Mouse (Mus musculus) bone marrow macrophage, adult 2 months (primary cell): ENCODE results near the gene AU021092.

Source experiments
- CTCF ChIP-seq: IDR thresholded peaks from 2 replicates; pipeline ENCODE4 v1.5.1; 2012; ENCODE audit warnings: low read depth, mild to moderate bottlenecking, low read length, moderate library complexity
- POLR2A ChIP-seq: IDR thresholded peaks from 2 replicates; pipeline ENCODE4 v1.6.1; 2012; ENCODE audit warnings: mild to moderate bottlenecking, low read depth, low read length, borderline replicate concordance

DNA sequence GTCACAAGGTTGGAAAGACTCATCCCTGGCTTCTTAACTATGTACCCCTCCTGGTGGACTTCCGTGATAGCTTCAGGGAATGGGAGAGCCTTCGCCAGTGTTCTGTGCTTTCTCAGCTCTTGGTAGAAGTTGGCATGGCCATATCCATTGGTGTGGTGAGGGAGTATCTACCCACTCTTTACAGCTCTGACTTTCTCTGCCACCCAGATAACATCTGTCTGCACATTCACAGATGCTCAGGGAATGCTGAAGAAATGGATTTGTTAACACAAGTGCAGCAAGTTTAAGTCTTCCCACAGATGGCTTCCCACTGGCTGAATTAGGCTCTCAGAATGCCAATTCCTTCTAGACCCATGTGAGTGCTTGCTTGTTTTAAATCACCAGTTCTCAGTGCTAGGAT lies 8.0 kb downstream of the AU021092 start:
- no peak for TF ChIP-seq CTCF
- no peak for TF ChIP-seq POLR2A
